Mouse (Mus musculus): ENCODE results near the gene Dclk3.

DNA sequence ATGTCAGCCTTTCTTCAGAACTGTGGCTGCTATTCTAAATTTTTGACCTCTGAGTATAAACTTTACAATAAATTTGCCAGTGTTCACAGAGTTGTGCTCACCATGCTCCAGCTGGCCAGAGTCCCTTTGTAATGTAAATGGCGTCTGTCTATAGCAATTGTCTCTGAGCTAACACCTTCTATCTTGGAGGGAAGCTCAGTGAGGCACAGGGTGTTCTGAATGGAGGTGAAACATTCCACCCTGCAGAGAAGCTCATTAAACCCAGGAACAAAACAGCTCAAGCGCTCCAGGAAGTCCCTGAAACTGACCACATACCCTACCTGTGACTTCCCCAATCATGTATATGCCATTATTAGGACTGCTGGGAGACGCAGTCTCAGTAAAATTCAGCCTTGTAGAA lies 67.2 kb downstream of the Dclk3 start:
- TF ChIP-seq POLR2A (IDR thresholded peaks at IDR 0.05; ENCODE audit: insufficient read depth, low read depth, low read length) (no peak), CTCF (IDR thresholded peaks at IDR 0.05) (no peak)
